Mouse (Mus musculus): ENCODE results near the gene Nebl.

GRCm38 (mm10) chr2:17711216-17711615 lies 20.0 kb downstream of the Nebl start:
- TF ChIP-seq POLR2A (IDR thresholded peaks at IDR 0.05; ENCODE audit: low read depth, low read length), result no peak
- TF ChIP-seq CTCF (IDR thresholded peaks at IDR 0.05; ENCODE audit: extremely low read depth, insufficient read length, insufficient replicate concordance, low read depth, low read length), result no peak

All from small intestine, adult 2 months (tissue).